Mouse (Mus musculus) adrenal gland, adult (tissue): ENCODE results near the gene Sart3.

Experiments
- DNase-seq, 2 experiments: peaks; one replicate each; pipeline ENCODE4 v3.0.0; 2022 to 2023; ENCODE audit warnings: low spot score in 1 of 2; ENCODE audit not compliant: inconsistent age in 2 of 2

Sart3 gene

GRCm38 (mm10) chr5:113772450-113772895 lies at the start of gene Sart3, which contains the start of gene Iscu:
Gene Sart3, minus strand, starts transcription at chr5:113772510.
Gene Iscu, plus strand, starts transcription at chr5:113772748.
- peak; percentile 97 for DNase-seq

- DNase-seq = no peak
These were observed 46.3 kb upstream of the Sart3 start for GRCm38 (mm10) chr5:113818572-113818971.

GRCm38 (mm10) chr5:113815638-113816152 lies 43.4 kb upstream of the Sart3 start:
- DNase-seq = peak; percentile 78 to 90

DNA sequence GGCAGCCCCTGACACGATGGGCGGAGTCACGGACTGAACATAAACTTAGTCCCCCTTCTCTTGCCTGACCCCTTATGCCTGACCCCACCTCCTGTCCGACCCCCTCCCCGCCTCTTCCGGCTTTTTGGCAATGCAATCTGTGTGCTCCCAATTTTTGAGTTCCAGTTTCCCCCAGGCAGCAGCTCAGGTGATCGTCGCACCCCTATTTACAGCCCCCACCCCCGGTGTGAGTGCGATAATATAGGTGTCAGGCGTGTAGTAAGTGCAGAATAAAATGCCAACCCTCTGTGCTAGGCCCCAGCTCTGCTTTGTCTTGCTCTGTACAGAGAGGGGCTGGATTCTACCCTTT lies 42.7 kb upstream of the Sart3 start:
- DNase-seq = no peak

DNA sequence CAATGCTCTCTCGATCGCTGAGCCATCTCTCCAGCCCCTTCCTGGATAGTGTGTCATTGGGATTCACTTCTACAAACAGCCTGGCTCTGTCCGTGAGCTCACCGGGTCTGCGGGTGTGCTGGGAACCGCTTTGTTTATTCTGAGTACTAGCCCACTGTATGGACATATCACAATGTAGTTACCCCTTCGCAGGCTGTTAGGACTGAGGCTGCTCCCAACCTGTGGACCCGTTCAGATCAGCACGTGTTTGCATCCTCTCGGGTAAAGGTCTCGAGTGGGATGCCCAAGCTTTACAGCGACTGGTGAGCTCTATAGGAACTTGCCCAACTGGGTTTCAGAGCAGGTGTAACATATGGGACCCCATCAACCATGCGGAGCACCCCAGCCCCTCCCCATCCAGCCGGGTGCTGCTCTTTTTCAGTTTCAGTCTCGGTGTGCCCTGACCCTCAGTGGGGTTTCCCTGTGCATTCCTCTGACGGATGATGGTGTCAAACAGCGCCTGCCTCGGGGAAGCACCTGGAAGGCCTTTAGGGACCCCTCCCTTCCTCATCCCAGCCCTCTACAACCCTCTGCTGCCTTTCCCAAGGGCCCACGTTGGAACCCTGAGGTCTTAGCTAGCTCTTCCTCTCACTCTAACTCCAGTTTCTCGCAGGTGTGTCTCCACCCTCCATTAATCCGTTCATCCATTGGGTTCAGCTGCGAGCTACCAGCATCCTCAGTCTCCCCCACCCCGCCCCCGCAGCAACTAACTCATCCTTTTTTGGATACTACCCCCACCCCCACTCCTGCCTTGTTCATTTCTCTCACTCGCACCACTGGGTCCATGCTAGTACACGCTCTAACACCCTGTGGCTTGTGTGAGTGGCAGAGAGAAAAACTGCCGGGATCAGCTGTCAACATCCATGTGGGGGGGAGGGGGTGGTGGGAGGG lies 42.1 kb upstream of the Sart3 start:
- DNase-seq = no peak

GRCm38 (mm10) chr5:113813608-113814007 lies 41.3 kb upstream of the Sart3 start:
- DNase-seq = no peak

DNA sequence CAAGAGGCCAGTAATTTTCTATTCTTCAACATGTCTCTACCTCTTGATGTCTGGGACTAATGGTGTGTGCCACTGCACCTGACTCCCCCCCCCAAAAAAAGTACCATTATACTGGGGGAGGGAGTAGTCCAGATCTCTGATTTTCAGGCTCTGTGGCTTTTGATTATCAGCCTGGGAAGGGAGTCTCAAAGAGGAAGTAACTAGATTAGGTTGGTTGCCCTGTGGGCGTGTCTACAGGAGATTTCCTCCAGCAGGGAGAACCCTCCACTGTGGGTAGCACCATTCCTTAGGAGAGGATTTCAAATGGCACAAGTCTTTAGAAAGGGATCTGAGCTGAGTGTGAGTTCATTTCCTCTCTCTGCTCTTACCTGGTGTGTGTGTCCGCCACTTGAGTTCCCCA lies 40.3 kb upstream of the Sart3 start:
- no peak for DNase-seq

DNA sequence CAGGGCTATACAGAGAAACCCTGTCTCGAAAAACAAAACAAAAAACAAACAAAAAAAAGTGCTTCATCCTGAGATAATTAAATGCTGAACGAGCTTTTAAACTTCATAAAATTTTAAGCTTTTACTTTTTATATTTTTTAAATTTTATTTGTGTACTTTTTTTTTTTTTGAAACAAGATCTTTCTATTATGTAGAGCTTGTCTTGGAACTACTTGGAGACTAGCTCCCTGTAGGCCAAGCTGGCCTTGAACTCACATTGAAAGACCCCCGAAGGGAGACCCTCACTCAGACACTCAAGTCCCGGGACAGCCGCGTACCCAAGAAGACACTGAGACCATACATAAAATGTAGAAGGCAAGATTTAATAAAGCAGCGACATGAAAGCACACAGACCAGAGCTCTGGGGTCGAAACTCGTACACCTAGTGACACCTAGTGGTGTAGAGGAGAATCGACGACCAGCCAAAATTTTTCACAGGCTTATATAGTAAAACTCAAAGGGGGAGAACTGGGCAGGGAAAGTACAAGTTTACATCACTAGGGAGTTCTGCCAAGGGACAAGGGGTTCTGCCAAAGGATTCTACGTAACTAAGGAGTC lies 39.6 kb upstream of the Sart3 start:
- DNase-seq = peak in 1 of 2 experiments; percentile 60

GRCm38 (mm10) chr5:113810111-113810510 lies 37.8 kb upstream of the Sart3 start:
- DNase-seq = no peak

GRCm38 (mm10) chr5:113808177-113808576 lies 35.9 kb upstream of the Sart3 start:
- no peak for DNase-seq

DNA sequence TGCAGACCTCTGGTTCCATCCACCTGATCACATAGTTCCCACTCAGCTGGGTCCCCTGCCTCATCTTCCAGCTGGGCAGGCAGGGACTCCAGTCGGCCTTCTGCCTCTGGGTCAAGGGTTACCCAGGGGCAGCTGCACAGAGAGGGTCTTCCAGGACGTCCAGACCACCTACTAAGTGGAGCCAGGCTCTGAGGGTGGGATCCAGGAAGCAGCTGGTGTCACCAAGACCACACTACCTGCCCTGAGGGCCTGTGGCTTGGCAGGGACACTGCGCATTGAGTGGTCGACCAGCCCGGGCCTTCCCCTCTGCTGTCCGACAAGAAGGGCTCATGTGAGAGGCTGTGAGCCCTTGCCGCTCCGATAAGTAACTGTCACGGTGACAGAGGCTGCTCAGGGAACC lies 35.4 kb upstream of the Sart3 start:
- DNase-seq = no peak

DNA sequence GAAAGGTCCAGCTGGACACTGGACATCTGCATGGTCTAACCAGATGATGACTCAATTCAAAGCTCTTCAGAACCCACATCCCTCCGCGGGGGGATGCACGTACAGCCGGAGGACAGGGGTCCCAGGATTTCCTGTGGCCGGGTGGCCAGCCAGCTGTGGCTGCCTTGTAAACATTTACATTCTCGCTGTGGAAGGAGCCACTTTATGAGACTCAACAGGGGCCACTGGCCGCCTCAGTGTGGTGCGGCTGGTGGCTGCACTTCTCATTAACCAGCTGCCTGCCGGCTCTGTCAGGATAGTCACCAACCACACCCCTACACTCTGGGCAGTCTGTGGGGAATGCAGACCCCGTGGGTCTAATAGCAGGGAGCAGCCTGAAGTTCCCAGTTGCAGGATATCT lies 34.1 kb upstream of the Sart3 start:
- no peak for DNase-seq

- no peak for DNase-seq
These were observed 33.0 kb upstream of the Sart3 start for GRCm38 (mm10) chr5:113805301-113805700.

GRCm38 (mm10) chr5:113804395-113804966 lies 32.2 kb upstream of the Sart3 start:
- no peak for DNase-seq

- DNase-seq = peak; percentile 42 to 69
These were observed 28.0 kb upstream of the Sart3 start, which contains the start of gene Tmem119 for GRCm38 (mm10) chr5:113800280-113800679. Gene Tmem119, minus strand, starts transcription at chr5:113800516.

- no peak for DNase-seq
These were observed 27.4 kb upstream of the Sart3 start for GRCm38 (mm10) chr5:113799691-113800090.

DNA sequence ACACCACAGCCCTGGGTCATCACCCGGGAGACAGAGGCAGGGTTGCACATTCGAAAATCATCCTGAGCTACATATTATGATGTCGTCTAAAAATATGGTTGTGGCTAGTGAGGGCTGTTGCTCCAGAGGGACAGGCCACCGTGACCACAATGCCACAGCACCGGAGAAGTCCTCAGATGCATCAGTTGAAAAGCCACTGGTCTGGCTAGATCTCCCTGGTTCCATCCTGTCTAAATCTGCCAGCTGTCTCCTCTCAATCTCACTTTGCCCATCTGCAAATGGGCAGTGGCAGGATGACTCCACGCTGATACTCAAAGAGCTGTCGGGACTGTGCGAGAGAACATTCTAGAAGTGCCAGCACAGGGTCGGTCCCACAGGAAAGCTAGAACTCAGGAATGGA lies 26.2 kb upstream of the Sart3 start:
- DNase-seq = no peak

- no peak for DNase-seq
These were observed 25.0 kb upstream of the Sart3 start for GRCm38 (mm10) chr5:113797149-113797882.

GRCm38 (mm10) chr5:113796401-113797148 lies 24.3 kb upstream of the Sart3 start:
- DNase-seq = no peak
